ENCODE assay signal across 14 mouse cellular contexts in the genomic region with DNA sequence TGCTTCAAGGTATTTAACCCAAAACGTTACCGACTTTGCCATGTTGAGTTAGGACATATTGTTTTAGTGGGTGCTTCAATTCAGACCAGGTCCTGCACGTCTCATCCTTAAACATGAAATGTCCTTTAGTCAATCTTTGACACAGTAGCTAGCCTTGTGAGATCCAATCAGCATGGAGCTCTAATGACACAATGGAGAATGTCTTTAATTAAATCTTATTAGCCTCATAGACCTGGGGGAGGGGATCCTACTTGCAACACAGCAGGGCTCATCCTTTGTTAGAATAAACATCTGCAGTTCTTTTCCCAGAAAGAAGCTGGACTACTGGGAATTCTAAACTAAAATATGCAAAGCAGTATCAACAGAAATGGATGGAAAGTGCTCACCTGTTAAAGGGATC.
"Had no signal": no experiment of that assay in that cellular context is flagged by ENCODE, and none has a peak within 500 bp of the region (broad histone marks: within the 10 kb centered on the region; RNA-seq: fewer than 3 reads in every experiment).

No protein-coding gene starts in this region.

- ATAC-seq: liver, postnatal 0 days had no signal

- H3K27ac ChIP-seq: layer of hippocampus, adult 2 months; limb, embryonic 12.5 days; liver, embryonic 13.5 days; lung, embryonic 15.5 days; macrophage had no signal

- H3K4me2 ChIP-seq: limb, embryonic 12.5 days; liver, embryonic 13.5 days; lung, embryonic 15.5 days had no signal

- H3K36me3 ChIP-seq: limb, embryonic 12.5 days; liver, embryonic 13.5 days; lung, embryonic 15.5 days had no signal

- H3K9me3 ChIP-seq: limb, embryonic 12.5 days; liver, embryonic 13.5 days; lung, embryonic 15.5 days had no signal

- H3K9ac ChIP-seq: limb, embryonic 12.5 days; liver, embryonic 13.5 days; liver, postnatal 0 days; lung, embryonic 15.5 days had no signal

- DNase-seq: kidney, adult 18-20 months; kidney, postnatal 10 days; kidney, postnatal 4 days; liver; liver, embryonic 13.5 days; liver, postnatal 0 days; lung, postnatal 14 days; right cerebral cortex, adult 18-20 months; right cerebral cortex, postnatal 25 days; thymus, postnatal 36 days had no signal

- H3K4me3 ChIP-seq: layer of hippocampus, adult 2 months; limb, embryonic 12.5 days; liver, embryonic 13.5 days; lung, embryonic 15.5 days had no signal

- H3K4me1 ChIP-seq: limb, embryonic 12.5 days; liver, embryonic 13.5 days had no signal

- H3K27me3 ChIP-seq: limb, embryonic 12.5 days; liver, embryonic 13.5 days; lung, embryonic 15.5 days had no signal
